Mouse (Mus musculus) ES-Bruce4 (cell line): Measurements from ENCODE around the gene Lix1l. TPM values are rescaled to one million over a fixed set of nuclear protein-coding genes. Genes with fewer than 3 reads are reported as not detected.
A peak's percentile ranks its signal among the peaks of the same experiment; 100 is the strongest.

Experiments used
- H3K27ac ChIP-seq: 2 replicates; pipeline ENCODE4 v1.5.1; 2012; ENCODE audit warnings: low read length, inconsistent platforms; ENCODE audit not compliant: insufficient read depth
- H3K27me3 ChIP-seq: 2 replicates; pipeline ENCODE4 v1.6.1; 2012; ENCODE audit warnings: mild to moderate bottlenecking, low read length, inconsistent platforms; ENCODE audit not compliant: control insufficient read depth, poor library complexity, insufficient read depth, severe bottlenecking
- H3K36me3 ChIP-seq: 2 replicates; pipeline ENCODE4 v1.6.1; 2012; ENCODE audit warnings: inconsistent platforms, mild to moderate bottlenecking, low read length, moderate library complexity; ENCODE audit not compliant: control insufficient read depth, poor library complexity, insufficient read depth, severe bottlenecking
- H3K4me1 ChIP-seq: one replicate; pipeline ENCODE4 v1.8.1; 2011; ENCODE audit warnings: low read length; ENCODE audit not compliant: control insufficient read depth, insufficient read depth
- H3K4me3 ChIP-seq: 2 replicates; pipeline ENCODE4 v1.5.1; 2011; ENCODE audit warnings: low read depth, mild to moderate bottlenecking, low read length
- H3K9ac ChIP-seq: 2 replicates; pipeline ENCODE4 v1.6.1; 2012; ENCODE audit warnings: low read depth, mild to moderate bottlenecking, inconsistent platforms; ENCODE audit not compliant: poor library complexity, severe bottlenecking
- H3K9me3 ChIP-seq: replicated peaks from 2 replicates; pipeline ENCODE4 v1.6.1; 2012; ENCODE audit warnings: mild to moderate bottlenecking, low read length, inconsistent platforms; ENCODE audit not compliant: control insufficient read depth, poor library complexity, insufficient read depth, severe bottlenecking
- CTCF ChIP-seq: IDR thresholded peaks from one replicate; pipeline ENCODE4 v1.8.1; 2011; ENCODE audit warnings: low read depth, low read length
- EP300 ChIP-seq: IDR thresholded peaks from 2 replicates; pipeline ENCODE4 v1.6.1; 2011; ENCODE audit warnings: low read depth, low read length; ENCODE audit not compliant: insufficient read depth
- POLR2A ChIP-seq: IDR thresholded peaks from one replicate; pipeline ENCODE4 v1.8.1; 2011; ENCODE audit warnings: low read length; ENCODE audit not compliant: insufficient read depth
- polyA plus RNA-seq: library from polyadenylated mRNA; stranded (reverse); fragments of >200 nt; gene quantifications from 2 replicates; pipeline ENCODE4 v1.2.4, GENCODE M21; 2011; ENCODE audit warnings: low read depth; ENCODE audit not compliant: missing spikeins, insufficient read depth, insufficient read length

The Lix1l gene
- polyA plus RNA-seq, 1 experiment = 3.1 TPM

GRCm38 (mm10) chr3:96623201-96623600 is 22.3 kb downstream of the Lix1l start:
- H3K36me3 ChIP-seq = peaks cover 12% of the 10 kb centered on the region
- no peaks in the 10 kb centered on the region for H3K27me3 ChIP-seq
- H3K9me3 ChIP-seq = no peaks in the 10 kb centered on the region
- H3K9ac ChIP-seq = no peak overlapping the region
- H3K27ac ChIP-seq = no peak overlapping the region
- no peak for TF ChIP-seq CTCF
- no peak for TF ChIP-seq POLR2A
- no peak for TF ChIP-seq EP300
- H3K4me3 ChIP-seq = no peak overlapping the region
- no peaks in the 10 kb centered on the region for H3K4me1 ChIP-seq

- no peaks in the 10 kb centered on the region for H3K4me1 ChIP-seq
- H3K9me3 ChIP-seq = no peaks in the 10 kb centered on the region
- H3K9ac ChIP-seq = peak within 1 kb of the TSS; percentile 71
- TF ChIP-seq EP300 = no peak
- peak; percentile 63 for TF ChIP-seq POLR2A
- peaks cover 19% of the 10 kb centered on the region for H3K36me3 ChIP-seq
- peak within 1 kb of the TSS; percentile 31; the same call in 1 of the 2 replicates for H3K27ac ChIP-seq
- no peaks in the 10 kb centered on the region for H3K27me3 ChIP-seq
- H3K4me3 ChIP-seq = peak within 1 kb of the TSS; percentile 95
These were observed 29.0 kb downstream of the Lix1l start, which contains the start of gene Rbm8a for GRCm38 (mm10) chr3:96629729-96630600. Rbm8a (plus strand) TSS chr3:96629933.

- Histone ChIP-seq H3K9me3 (no peaks in the 10 kb centered on the region), H3K9ac (no peak overlapping the region), H3K4me1 (no peaks in the 10 kb centered on the region), H3K36me3 (peaks cover 19% of the 10 kb centered on the region), H3K27ac (no peak overlapping the region), H3K4me3 (no peak overlapping the region), H3K27me3 (no peaks in the 10 kb centered on the region)
- no peak for TF ChIP-seq EP300
- no peak for TF ChIP-seq CTCF
- no peak for TF ChIP-seq POLR2A
These were observed 31.1 kb downstream of the Lix1l start for GRCm38 (mm10) chr3:96632058-96632457.

- Histone ChIP-seq H3K36me3 (peaks cover 21% of the 10 kb centered on the region), H3K4me1 (no peaks in the 10 kb centered on the region), H3K27ac (no peak overlapping the region), H3K9ac (no peak overlapping the region), H3K4me3 (no peak overlapping the region), H3K9me3 (no peaks in the 10 kb centered on the region), H3K27me3 (no peaks in the 10 kb centered on the region)
- TF ChIP-seq EP300 (no peak), POLR2A (no peak), CTCF (no peak)
These were observed 33.1 kb downstream of the Lix1l start for GRCm38 (mm10) chr3:96634015-96634414.

GRCm38 (mm10) chr3:96634928-96635879 is 34.3 kb downstream of the Lix1l start, which contains the start of the genes Pex11b and Gm42957:
Pex11b (plus strand) TSS chr3:96635376.
Gm42957 (plus strand) TSS chr3:96635474.
- TF ChIP-seq CTCF (peak; percentile 15), POLR2A (peak; percentile 38), EP300 (0 out of 2 replicates have a peak, but pooled peaks have one; percentile 13)
- Histone ChIP-seq H3K36me3 (peaks cover 21% of the 10 kb centered on the region), H3K27ac (peak within 1 kb of the TSS; percentile 67)

More at GRCm38 (mm10) chr3:96634928-96635879, 34.3 kb downstream of the Lix1l start, which contains the start of the genes Pex11b and Gm42957:
- Histone ChIP-seq H3K27me3 (no peaks in the 10 kb centered on the region), H3K9me3 (no peaks in the 10 kb centered on the region), H3K4me3 (peak within 1 kb of the TSS; percentile 99), H3K4me1 (no peaks in the 10 kb centered on the region), H3K9ac (peak within 1 kb of the TSS; percentile 88)
